Comparison of ENCODE assay signal across 8 mouse cellular contexts in the genomic region with DNA sequence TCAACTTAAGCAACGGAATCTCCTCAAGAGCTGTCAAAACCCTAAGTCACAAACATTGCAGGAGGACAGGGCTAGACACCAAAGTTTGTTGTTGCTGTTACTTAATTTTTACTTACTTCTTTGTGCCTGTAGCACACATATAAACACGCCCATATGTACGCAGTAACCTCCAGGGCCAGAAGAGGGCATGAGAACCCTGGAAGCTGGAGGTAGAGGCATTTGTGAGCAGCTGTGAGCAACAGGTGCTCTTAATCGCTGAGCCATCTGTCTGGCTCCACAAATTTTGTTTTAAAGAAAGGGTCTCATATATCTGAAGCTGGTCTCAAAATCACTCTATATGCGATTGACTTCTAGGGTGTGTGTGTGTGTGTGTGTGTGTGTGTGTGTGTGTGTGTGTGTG. TPM values are rescaled to one million over a fixed set of nuclear protein-coding genes. Genes with fewer than 3 reads are reported as not detected.
DNase-seq lines count a peak whose midpoint lies in the region; ATAC-seq lines count a peak whose summit lies in the region.
"Had no signal": no experiment of that assay in that cellular context is flagged by ENCODE, and none has a peak within 500 bp of the region (broad histone marks: within the 10 kb centered on the region; RNA-seq: fewer than 3 reads in every experiment).

No protein-coding gene starts in this region.

- H3K27ac ChIP-seq in liver, embryonic 12.5 days, result no peak overlapping the region
- H3K27ac ChIP-seq in embryonic facial prominence, embryonic 11.5 days (replicated peaks; ENCODE audit: low read depth, low read length), result no peak overlapping the region
- 0 out of 2 replicates have a peak overlapping the region, but pooled peaks have one; percentile 11 for H3K27ac ChIP-seq in limb, embryonic 15.5 days

- H3K4me3 ChIP-seq in liver, embryonic 12.5 days, result no peak overlapping the region
- H3K4me3 ChIP-seq in embryonic facial prominence, embryonic 11.5 days (ENCODE audit: low read depth, low read length), result no peak overlapping the region
- H3K4me3 ChIP-seq in limb, embryonic 15.5 days, result no peak overlapping the region

- 56% methylated on average over 5 of the region's 5 CpGs for WGBS in liver, embryonic 12.5 days (ENCODE audit: insufficient replicate concordance)
- 45% methylated on average over 5 of the region's 5 CpGs for WGBS in embryonic facial prominence, embryonic 11.5 days
- WGBS in limb, embryonic 15.5 days, result 50% methylated on average over 5 of the region's 5 CpGs

- H3K9me3 ChIP-seq in liver, embryonic 12.5 days (replicated peaks), result no peaks in the 10 kb centered on the region
- no peaks in the 10 kb centered on the region for H3K9me3 ChIP-seq in embryonic facial prominence, embryonic 11.5 days (replicated peaks; ENCODE audit: control insufficient read depth, low read length)
- no peaks in the 10 kb centered on the region for H3K9me3 ChIP-seq in limb, embryonic 15.5 days

- no peak overlapping the region for H3K4me2 ChIP-seq in liver, embryonic 12.5 days
- no peak overlapping the region for H3K4me2 ChIP-seq in embryonic facial prominence, embryonic 11.5 days (ENCODE audit: low read depth, low read length)
- H3K4me2 ChIP-seq in limb, embryonic 15.5 days, result no peak overlapping the region

- ATAC-seq in liver, embryonic 12.5 days, result no peak
- no peak for ATAC-seq in embryonic facial prominence, embryonic 11.5 days (replicated peaks; ENCODE audit: insufficient number of reproducible peaks, low FRiP score, low TSS enrichment, low read depth)
- ATAC-seq in limb, embryonic 15.5 days (ENCODE audit: insufficient number of reproducible peaks, low FRiP score, low TSS enrichment, low read depth), result no peak

- H3K9ac ChIP-seq in liver, embryonic 12.5 days, result no peak overlapping the region
- no peak overlapping the region for H3K9ac ChIP-seq in embryonic facial prominence, embryonic 11.5 days (replicated peaks; ENCODE audit: low read length)
- H3K9ac ChIP-seq in limb, embryonic 15.5 days, result no peak overlapping the region

- H3K4me1 ChIP-seq in liver, embryonic 12.5 days, result peaks cover 21% of the 10 kb centered on the region
- H3K4me1 ChIP-seq in embryonic facial prominence, embryonic 11.5 days (ENCODE audit: control insufficient read depth, insufficient read depth, low read length), result no peaks in the 10 kb centered on the region
- H3K4me1 ChIP-seq in limb, embryonic 15.5 days, result peaks cover 8% of the 10 kb centered on the region; the same call in 1 of the 2 replicates

- DNase-seq in liver (peak; percentile 52), NIH3T3 (ENCODE audit: low read depth) (peak; percentile 72)
- peak; percentile 71 for DNase-seq in embryonic facial prominence, embryonic 11.5 days (ENCODE audit: low spot score)
- peak; percentile 77 for DNase-seq in thymus, postnatal 0 days (ENCODE audit: low spot score)
- no peak for DNase-seq in layer of hippocampus, adult 9-10 months (ENCODE audit: low spot score)

- no peaks in the 10 kb centered on the region for H3K36me3 ChIP-seq in liver, embryonic 12.5 days
- H3K36me3 ChIP-seq in embryonic facial prominence, embryonic 11.5 days (replicated peaks; ENCODE audit: control insufficient read depth, insufficient read depth, low read depth, low read length), result no peaks in the 10 kb centered on the region
- H3K36me3 ChIP-seq in limb, embryonic 15.5 days, result 0 out of 2 replicates have a peak, but pooled peaks cover 8% of the 10 kb centered on the region

- no peaks in the 10 kb centered on the region for H3K27me3 ChIP-seq in liver, embryonic 12.5 days (replicated peaks)
- H3K27me3 ChIP-seq in embryonic facial prominence, embryonic 11.5 days (ENCODE audit: control insufficient read depth, insufficient read depth, low read length), result no peaks in the 10 kb centered on the region
- H3K27me3 ChIP-seq in limb, embryonic 15.5 days, result no peaks in the 10 kb centered on the region

RNA-seq across cellular contexts. Expression of a gene that starts 3.2 kb away (rescaled TPM):
- polyA plus RNA-seq in liver, embryonic 12.5 days (2016; fragmentation: Nextera tagmentation; extraction: Ambion mirVana), result 3.4 and 3.6 TPM in 2 replicates
- polyA plus RNA-seq in embryonic facial prominence, embryonic 11.5 days (2014; fragmentation: Nextera tagmentation; extraction: Ambion mirVana), result 2.1 TPM in 2 replicates
- 5.6 and 6.2 TPM in 2 replicates for polyA plus RNA-seq in limb, embryonic 15.5 days (2015; fragmentation: Nextera tagmentation; extraction: Ambion mirVana)
- polyA plus RNA-seq in thymus, postnatal 0 days (2015; fragmentation: Nextera tagmentation; extraction: Ambion mirVana), result 2.6 and 3.0 TPM in 2 replicates

RNA-seq across cellular contexts. Expression of a gene that starts 6.4 kb away (rescaled TPM):
- polyA plus RNA-seq in liver, embryonic 12.5 days (2016; fragmentation: Nextera tagmentation; extraction: Ambion mirVana), result 0.08 TPM in 1 of 2 replicates, not detected in the other
- 0.14 TPM in 1 of 2 replicates, not detected in the other for polyA plus RNA-seq in embryonic facial prominence, embryonic 11.5 days (2014; fragmentation: Nextera tagmentation; extraction: Ambion mirVana)
- not detected in 2 replicates for polyA plus RNA-seq in limb, embryonic 15.5 days (2015; fragmentation: Nextera tagmentation; extraction: Ambion mirVana)
- 0.10 TPM in 1 of 2 replicates, not detected in the other for polyA plus RNA-seq in thymus, postnatal 0 days (2015; fragmentation: Nextera tagmentation; extraction: Ambion mirVana)
- polyA plus RNA-seq: heart, embryonic 16.5 days had no signal

RNA-seq across cellular contexts. Expression of a gene that starts 28.6 kb away (rescaled TPM):
- polyA plus RNA-seq in liver, embryonic 12.5 days (2016; fragmentation: Nextera tagmentation; extraction: Ambion mirVana), result 7.9 and 8.1 TPM in 2 replicates
- polyA plus RNA-seq in embryonic facial prominence, embryonic 11.5 days (2014; fragmentation: Nextera tagmentation; extraction: Ambion mirVana), result 29.0 and 29.9 TPM in 2 replicates
- 43.7 and 45.9 TPM in 2 replicates for polyA plus RNA-seq in limb, embryonic 15.5 days (2015; fragmentation: Nextera tagmentation; extraction: Ambion mirVana)
- 21.4 and 23.0 TPM in 2 replicates for polyA plus RNA-seq in thymus, postnatal 0 days (2015; fragmentation: Nextera tagmentation; extraction: Ambion mirVana)

RNA-seq across cellular contexts. Expression of a gene that starts 35.9 kb away (rescaled TPM):
- polyA plus RNA-seq in liver, embryonic 12.5 days (2016; fragmentation: Nextera tagmentation; extraction: Ambion mirVana), result 25.7 and 26.9 TPM in 2 replicates
- 43.1 and 43.6 TPM in 2 replicates for polyA plus RNA-seq in embryonic facial prominence, embryonic 11.5 days (2014; fragmentation: Nextera tagmentation; extraction: Ambion mirVana)
- polyA plus RNA-seq in limb, embryonic 15.5 days (2015; fragmentation: Nextera tagmentation; extraction: Ambion mirVana), result 50.8 and 53.3 TPM in 2 replicates
- polyA plus RNA-seq in thymus, postnatal 0 days (2015; fragmentation: Nextera tagmentation; extraction: Ambion mirVana), result 28.4 and 32.3 TPM in 2 replicates

RNA-seq across cellular contexts. Expression of a gene that starts 50.9 kb away (rescaled TPM):
- 14.7 and 17.1 TPM in 2 replicates for polyA plus RNA-seq in liver, embryonic 12.5 days (2016; fragmentation: Nextera tagmentation; extraction: Ambion mirVana)
- polyA plus RNA-seq in embryonic facial prominence, embryonic 11.5 days (2014; fragmentation: Nextera tagmentation; extraction: Ambion mirVana), result 13.6 and 17.5 TPM in 2 replicates
- polyA plus RNA-seq in limb, embryonic 15.5 days (2015; fragmentation: Nextera tagmentation; extraction: Ambion mirVana), result 21.8 and 23.5 TPM in 2 replicates
- polyA plus RNA-seq in thymus, postnatal 0 days (2015; fragmentation: Nextera tagmentation; extraction: Ambion mirVana), result 10.4 and 12.9 TPM in 2 replicates
